Mouse (Mus musculus): ENCODE data around the gene F12. TPM values are rescaled to one million over a fixed set of nuclear protein-coding genes. Genes with fewer than 3 reads are reported as not detected.

Gene F12
- total RNA-seq, 2 experiments from 2014 or later = 0.30 TPM; not detected in 1

GRCm38 (mm10) chr13:55420018-55420932 is 6.3 kb downstream of the F12 start:
- intact Hi-C loops (cut with DNase I) = no loop called here
- DNase-seq (ENCODE audit: low spot score in 2 of 2) = no peak

- no peak for DNase-seq (ENCODE audit: low spot score in 2 of 2)
- intact Hi-C loops (cut with DNase I) = loop anchor here (2.0 kb wide), 1 partner anchor 52 kb away; no protein-coding TSS in a partner anchor
Observed at GRCm38 (mm10) chr13:55419142-55419541, 7.5 kb downstream of the F12 start.

GRCm38 (mm10) chr13:55418004-55418403 is 8.6 kb downstream of the F12 start:
- peak; percentile 78 to 84 for DNase-seq (ENCODE audit: low spot score in 2 of 2)
- intact Hi-C loops (cut with DNase I) = loop anchor here (2.0 kb wide), 1 partner anchor 53 kb away; no protein-coding TSS in a partner anchor

GRCm38 (mm10) chr13:55414743-55415380 is 11.7 kb downstream of the F12 start, which contains the start of gene Pfn3:
TSS of gene Pfn3 (minus strand) at chr13:55415232.
- intact Hi-C loops (cut with DNase I) = no loop called here

GRCm38 (mm10) chr13:55413333-55413732 is 13.3 kb downstream of the F12 start:
- intact Hi-C loops (cut with DNase I) = no loop called here
- DNase-seq (ENCODE audit: low spot score in 2 of 2) = no peak

More at GRCm38 (mm10) chr13:55414743-55415380, 11.7 kb downstream of the F12 start, which contains the start of gene Pfn3:
- peak; percentile 83 to 84 for DNase-seq (ENCODE audit: low spot score in 2 of 2)

- intact Hi-C loops (cut with DNase I) = no loop called here
- no peak for DNase-seq (ENCODE audit: low spot score in 2 of 2)
Observed at GRCm38 (mm10) chr13:55412643-55413307, 13.8 kb downstream of the F12 start.

GRCm38 (mm10) chr13:55411826-55412225 is 14.8 kb downstream of the F12 start:
- DNase-seq (ENCODE audit: low spot score in 2 of 2) = no peak
- intact Hi-C loops (cut with DNase I) = no loop called here

- DNase-seq (ENCODE audit: low spot score in 2 of 2) = no peak
- intact Hi-C loops (cut with DNase I) = no loop called here
Observed at GRCm38 (mm10) chr13:55408546-55409120, 18.0 kb downstream of the F12 start.

GRCm38 (mm10) chr13:55407341-55407740 is 19.3 kb downstream of the F12 start:
- intact Hi-C loops (cut with DNase I) = no loop called here

GRCm38 (mm10) chr13:55405783-55406390 is 20.7 kb downstream of the F12 start:
- DNase-seq (ENCODE audit: low spot score in 2 of 2) = no peak
- intact Hi-C loops (cut with DNase I) = loop anchor here (2.0 kb wide), 1 partner anchor 111 kb away; no protein-coding TSS in a partner anchor

More at GRCm38 (mm10) chr13:55407341-55407740, 19.3 kb downstream of the F12 start:
- DNase-seq (ENCODE audit: low spot score in 2 of 2) = no peak

GRCm38 (mm10) chr13:55404853-55405782 is 21.5 kb downstream of the F12 start:
- peak; percentile 79 to 87 for DNase-seq (ENCODE audit: low spot score in 2 of 2)
- intact Hi-C loops (cut with DNase I) = loop anchor here (2.0 kb wide), 1 partner anchor 112 kb away; no protein-coding TSS in a partner anchor

GRCm38 (mm10) chr13:55403935-55404852 is 22.4 kb downstream of the F12 start:
- DNase-seq (ENCODE audit: low spot score in 2 of 2) = peak; percentile 49 to 62
- intact Hi-C loops (cut with DNase I) = loop anchor here (2.0 kb wide), 1 partner anchor 113 kb away; no protein-coding TSS in a partner anchor

- DNase-seq (ENCODE audit: low spot score in 2 of 2) = no peak
- intact Hi-C loops (cut with DNase I) = no loop called here
Observed at GRCm38 (mm10) chr13:55403266-55403665, 23.3 kb downstream of the F12 start.

- intact Hi-C loops (cut with DNase I) = no loop called here
Observed at GRCm38 (mm10) chr13:55400039-55400346, 26.6 kb downstream of the F12 start.

GRCm38 (mm10) chr13:55399300-55400038 is 27.1 kb downstream of the F12 start:
- intact Hi-C loops (cut with DNase I) = loop anchor here (5.0 kb wide), 1 partner anchor 62 kb away; no protein-coding TSS in a partner anchor
- DNase-seq (ENCODE audit: low spot score in 2 of 2) = no peak

More at GRCm38 (mm10) chr13:55400039-55400346, 26.6 kb downstream of the F12 start:
- DNase-seq (ENCODE audit: low spot score in 2 of 2) = no peak

- intact Hi-C loops (cut with DNase I) = loop anchor here (5.0 kb wide), 1 partner anchor 61 kb away; no protein-coding TSS in a partner anchor
- no peak for DNase-seq (ENCODE audit: low spot score in 2 of 2)
Observed at GRCm38 (mm10) chr13:55398088-55398487, 28.5 kb downstream of the F12 start, which contains the start of gene Slc34a1. TSS of gene Slc34a1 (plus strand) at chr13:55398187.
